Mouse (Mus musculus): ENCODE results near the gene Apol7a. TPM values are rescaled to one million over a fixed set of nuclear protein-coding genes. Genes with fewer than 3 reads are reported as not detected.

The Apol7a gene
- polyA plus RNA-seq, 1 experiment from 2014 or later, result not detected

DNA sequence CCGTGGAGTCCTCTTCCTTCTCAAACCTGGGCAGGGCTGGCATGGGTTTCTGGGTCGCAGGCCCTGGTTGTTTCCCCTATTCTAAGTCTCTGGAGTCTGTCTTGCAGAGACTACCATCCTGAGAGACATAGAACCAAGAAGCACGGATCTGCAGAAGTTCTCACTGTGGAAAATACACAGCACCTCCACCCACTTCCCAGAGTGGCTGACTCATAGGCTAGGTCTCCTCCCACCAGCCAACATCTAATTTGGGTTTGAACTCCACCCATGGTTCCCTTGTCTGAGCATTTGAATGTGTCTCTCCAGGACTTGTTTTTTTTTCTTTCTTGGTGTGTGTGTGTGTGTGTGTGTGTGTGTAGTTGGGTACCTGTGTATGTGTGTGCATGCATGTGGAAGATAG lies 34.9 kb downstream of the Apol7a start:
- Histone ChIP-seq H3K27ac (no peak overlapping the region), H3K79me2 (ENCODE audit: inconsistent target) (no peaks in the 10 kb centered on the region), H3K36me3 (ENCODE audit: inconsistent target) (no peaks in the 10 kb centered on the region), H3K4me3 (ENCODE audit: inconsistent target) (no peak overlapping the region)
- 38% methylated on average over 3 of the region's 3 CpGs for WGBS (ENCODE audit: missing documents)

DNA sequence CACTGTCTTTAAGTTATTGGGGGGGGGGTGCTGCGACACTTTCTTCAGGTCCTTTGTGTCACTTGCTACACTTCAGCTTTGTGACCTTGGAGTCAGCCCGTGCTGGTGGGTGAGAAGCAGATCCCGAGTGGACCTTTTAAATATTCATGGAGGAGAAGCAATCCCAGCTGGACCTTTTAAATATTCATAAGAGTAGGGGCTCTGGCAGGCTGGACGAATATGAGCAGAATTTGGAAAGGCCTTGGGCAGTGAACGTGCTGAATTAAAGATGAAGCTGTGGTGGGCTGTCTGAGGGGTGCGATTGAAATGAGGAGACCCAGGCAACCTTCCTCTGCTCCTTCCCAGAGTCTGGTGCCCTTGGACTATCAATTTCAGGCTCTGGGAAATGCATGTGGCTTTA lies 35.3 kb downstream of the Apol7a start:
- H3K36me3 ChIP-seq (ENCODE audit: inconsistent target), result no peaks in the 10 kb centered on the region
- 80% methylated on average over 6 of the region's 6 CpGs for WGBS (ENCODE audit: missing documents)

DNA sequence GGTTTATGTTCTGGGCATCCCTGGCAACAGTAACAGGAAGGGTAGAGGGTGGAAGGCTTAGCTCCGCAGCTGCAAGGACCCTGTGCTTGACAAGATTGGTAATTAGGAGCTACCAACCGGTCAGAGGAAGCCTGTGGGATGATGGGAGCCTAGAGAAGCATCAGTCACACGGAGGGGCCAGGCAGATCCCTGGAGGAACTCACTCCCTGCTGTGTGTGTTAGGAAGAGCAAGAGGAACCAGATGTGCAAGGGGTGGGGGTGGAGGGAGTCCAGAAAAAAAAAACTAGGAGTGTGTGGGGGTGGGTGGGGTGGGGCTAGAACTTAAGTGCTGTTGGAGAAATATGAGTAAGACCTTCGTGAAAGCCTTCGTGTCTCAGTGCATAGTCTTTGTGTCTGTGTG lies 36.0 kb downstream of the Apol7a start:
- H3K4me3 ChIP-seq (ENCODE audit: inconsistent target), result no peak overlapping the region
- WGBS (ENCODE audit: missing documents), result 36% methylated on average over 5 of the region's 5 CpGs

More for the DNA sequence above, 35.3 kb downstream of the Apol7a start:
- Histone ChIP-seq H3K4me3 (ENCODE audit: inconsistent target) (no peak overlapping the region), H3K27ac (no peak overlapping the region), H3K79me2 (ENCODE audit: inconsistent target) (no peaks in the 10 kb centered on the region)

DNA sequence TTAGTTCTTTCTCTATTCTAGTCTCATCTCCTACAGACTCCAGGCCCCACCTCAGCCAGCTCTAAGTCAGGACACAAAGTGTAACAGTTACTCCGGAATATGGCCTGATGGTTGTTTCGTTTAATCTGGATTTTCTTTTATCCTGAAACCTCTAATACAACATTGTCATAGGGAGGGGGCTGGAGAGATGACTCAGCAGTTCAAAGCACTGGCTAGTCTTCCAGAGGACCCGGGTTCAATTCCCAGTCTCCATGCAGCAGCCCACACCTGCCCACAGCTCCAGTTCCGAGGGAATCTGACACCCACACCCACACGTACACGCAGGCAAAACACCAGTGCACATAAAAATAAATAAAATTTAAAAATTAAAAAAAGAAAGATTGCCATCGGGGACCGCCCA lies 39.0 kb downstream of the Apol7a start:
- H3K79me2 ChIP-seq (ENCODE audit: inconsistent target), result no peaks in the 10 kb centered on the region
- WGBS (ENCODE audit: missing documents), result 90% methylated on average over 8 of the region's 8 CpGs
- H3K27ac ChIP-seq, result no peak overlapping the region
- H3K4me3 ChIP-seq (ENCODE audit: inconsistent target), result no peak overlapping the region
- no peaks in the 10 kb centered on the region for H3K36me3 ChIP-seq (ENCODE audit: inconsistent target)

More for the DNA sequence above, 36.0 kb downstream of the Apol7a start:
- H3K79me2 ChIP-seq (ENCODE audit: inconsistent target), result no peaks in the 10 kb centered on the region
- no peak overlapping the region for H3K27ac ChIP-seq
- no peaks in the 10 kb centered on the region for H3K36me3 ChIP-seq (ENCODE audit: inconsistent target)

DNA sequence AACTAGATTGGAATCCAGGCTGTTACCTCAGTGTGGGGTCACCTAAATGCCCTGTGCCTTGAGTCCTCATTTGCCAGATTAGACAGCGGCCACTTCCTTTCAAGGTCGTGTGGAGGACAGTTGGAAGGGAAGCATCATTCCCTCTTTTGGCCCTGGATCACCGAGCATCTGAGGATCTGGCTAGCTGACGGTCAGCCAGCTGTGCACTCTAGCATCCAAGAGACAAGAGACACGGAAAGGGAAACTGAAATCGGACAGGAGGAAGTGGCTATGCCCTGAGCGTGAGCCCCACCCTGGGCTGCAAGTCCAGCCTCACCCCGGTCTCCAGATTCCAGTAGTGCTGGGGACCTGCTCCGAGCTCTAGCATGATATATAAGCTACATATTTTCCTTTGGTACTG lies 39.4 kb downstream of the Apol7a start:
- no peak overlapping the region for H3K4me3 ChIP-seq (ENCODE audit: inconsistent target)
- H3K79me2 ChIP-seq (ENCODE audit: inconsistent target), result no peaks in the 10 kb centered on the region
- WGBS (ENCODE audit: missing documents), result 62% methylated on average over 9 of the region's 9 CpGs
- no peak overlapping the region for H3K27ac ChIP-seq
- H3K36me3 ChIP-seq (ENCODE audit: inconsistent target), result no peaks in the 10 kb centered on the region

DNA sequence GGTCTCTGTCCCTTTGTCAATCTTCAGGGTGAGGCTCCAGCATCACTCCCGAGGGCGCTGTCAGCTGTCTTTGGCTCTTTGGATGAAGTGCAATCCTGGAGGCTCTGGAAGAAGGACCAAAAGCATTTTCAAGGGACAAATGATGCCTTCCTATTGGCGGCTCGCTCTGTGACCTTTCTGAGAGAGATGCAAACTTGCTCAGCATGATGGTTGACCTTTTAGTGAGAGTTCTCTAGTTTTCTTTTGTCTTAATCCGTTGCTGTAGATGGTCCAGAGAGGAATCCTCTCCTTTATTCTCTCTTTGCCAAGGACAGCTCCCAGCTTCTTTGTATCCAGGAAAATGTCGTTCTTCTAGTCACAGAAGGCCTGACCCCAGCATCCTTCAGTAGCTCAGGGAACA lies 39.8 kb downstream of the Apol7a start:
- Histone ChIP-seq H3K27ac (no peak overlapping the region), H3K4me3 (ENCODE audit: inconsistent target) (no peak overlapping the region), H3K79me2 (ENCODE audit: inconsistent target) (no peaks in the 10 kb centered on the region), H3K36me3 (ENCODE audit: inconsistent target) (no peaks in the 10 kb centered on the region)
- WGBS (ENCODE audit: missing documents), result 57% methylated on average over 6 of the region's 6 CpGs

DNA sequence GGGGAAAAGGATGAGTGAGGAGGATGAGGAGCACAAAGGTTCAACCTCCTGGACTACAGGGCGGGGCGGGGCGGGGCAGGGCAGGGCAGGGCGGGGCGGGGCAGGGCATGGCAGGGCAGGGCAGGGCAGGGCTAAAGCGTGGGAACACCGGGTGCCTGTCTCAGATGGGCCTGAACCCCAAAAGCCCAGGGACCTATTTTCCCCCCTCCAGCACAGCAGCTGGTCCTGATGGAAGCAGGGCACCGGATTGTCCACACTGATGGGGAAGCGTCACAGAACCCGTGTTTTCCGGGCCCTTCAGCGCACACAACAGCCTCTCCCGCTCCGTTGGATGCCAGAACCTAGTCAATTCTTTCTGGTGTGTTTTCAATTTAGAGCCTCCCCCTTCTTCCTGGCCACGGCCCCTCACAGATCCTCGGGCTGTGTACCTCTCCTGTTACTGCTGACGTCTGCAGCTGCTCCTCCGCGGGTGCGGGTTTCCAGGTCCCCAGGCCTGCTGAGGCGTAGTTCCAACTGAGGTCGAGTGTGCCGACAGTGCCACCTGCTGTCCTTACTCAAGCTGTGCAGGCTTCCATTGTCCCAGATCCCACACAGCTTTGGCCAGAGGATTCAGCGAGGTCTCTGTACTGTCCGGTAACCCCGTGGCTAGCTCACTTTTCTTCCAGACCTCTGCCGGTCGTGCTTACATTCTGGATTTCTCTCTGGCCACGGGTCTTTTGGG lies 40.4 kb downstream of the Apol7a start:
- 20% methylated on average over 28 of the region's 29 CpGs for WGBS (ENCODE audit: missing documents)
- Histone ChIP-seq H3K36me3 (ENCODE audit: inconsistent target) (no peaks in the 10 kb centered on the region), H3K27ac (no peak overlapping the region), H3K79me2 (ENCODE audit: inconsistent target) (no peaks in the 10 kb centered on the region), H3K4me3 (ENCODE audit: inconsistent target) (no peak overlapping the region)

DNA sequence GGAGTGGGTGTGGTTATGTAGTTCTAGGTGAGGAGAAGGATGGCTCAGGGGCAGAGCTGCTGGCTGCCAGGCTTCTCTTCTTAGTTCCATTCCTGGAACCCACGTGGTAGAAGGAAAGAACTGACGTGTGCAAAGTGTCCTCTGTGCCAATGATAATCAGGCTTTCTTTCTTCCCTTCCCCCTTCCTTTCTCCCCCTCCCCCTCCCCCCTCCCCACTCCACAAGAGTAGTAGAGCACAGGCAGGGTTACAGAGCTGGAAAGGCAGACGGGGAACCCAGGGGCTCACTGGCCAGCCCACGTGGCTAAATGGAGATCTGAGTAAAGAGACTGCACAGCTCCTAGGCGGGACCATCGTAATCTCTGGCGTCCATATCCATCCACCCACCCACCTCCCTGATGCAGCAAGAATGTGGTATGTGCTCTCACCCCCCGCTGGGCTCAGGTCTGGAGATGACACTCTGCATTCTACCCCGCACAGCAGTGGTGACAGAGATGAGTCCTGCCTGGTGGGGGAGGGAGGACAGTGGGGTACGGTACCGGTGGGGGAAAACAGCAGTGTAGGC lies 42.6 kb downstream of the Apol7a start:
- Histone ChIP-seq H3K27ac (no peak overlapping the region), H3K4me3 (ENCODE audit: inconsistent target) (no peak overlapping the region), H3K79me2 (ENCODE audit: inconsistent target) (no peaks in the 10 kb centered on the region), H3K36me3 (ENCODE audit: inconsistent target) (no peaks in the 10 kb centered on the region)
- WGBS (ENCODE audit: missing documents), result 44% methylated on average over 9 of the region's 11 CpGs

DNA sequence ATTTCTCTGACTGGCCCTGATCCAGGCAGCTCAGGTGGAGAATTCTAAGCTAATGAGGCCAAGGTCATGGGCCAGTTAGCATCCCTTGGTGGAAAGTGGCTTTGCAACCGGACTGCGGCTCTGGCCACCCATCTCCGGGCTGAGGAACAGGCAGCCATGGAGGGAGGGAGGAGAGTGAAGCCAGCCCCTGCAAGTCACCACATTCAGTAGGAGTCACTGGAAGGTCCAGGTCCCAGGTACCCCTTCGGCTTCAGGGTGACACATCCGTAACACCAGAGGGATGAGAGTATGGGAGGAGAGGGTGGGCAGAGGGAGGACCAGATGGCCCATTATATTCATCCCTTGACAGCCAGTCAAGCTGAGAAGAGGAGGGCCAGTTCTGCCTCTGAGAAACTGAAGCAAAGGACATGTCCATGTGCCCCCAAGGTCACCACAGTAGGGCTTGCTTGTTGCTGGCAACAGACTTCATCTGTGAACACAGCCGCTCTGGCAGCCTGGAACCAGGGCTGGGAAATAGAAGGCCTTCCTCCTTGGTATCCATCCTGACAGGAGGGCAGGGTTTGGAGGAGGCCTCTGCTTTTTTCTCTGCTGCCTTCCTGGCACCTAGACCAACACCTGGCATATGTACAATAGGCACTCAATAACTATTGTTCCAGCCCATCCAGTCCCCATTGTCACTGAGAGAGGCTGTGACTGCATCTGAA lies 43.9 kb downstream of the Apol7a start:
- H3K36me3 ChIP-seq (ENCODE audit: inconsistent target), result no peaks in the 10 kb centered on the region
- H3K4me3 ChIP-seq (ENCODE audit: inconsistent target), result no peak overlapping the region
- H3K79me2 ChIP-seq (ENCODE audit: inconsistent target), result no peaks in the 10 kb centered on the region
- WGBS (ENCODE audit: missing documents), result 97% methylated on average over 6 of the region's 6 CpGs
- H3K27ac ChIP-seq, result no peak overlapping the region

DNA sequence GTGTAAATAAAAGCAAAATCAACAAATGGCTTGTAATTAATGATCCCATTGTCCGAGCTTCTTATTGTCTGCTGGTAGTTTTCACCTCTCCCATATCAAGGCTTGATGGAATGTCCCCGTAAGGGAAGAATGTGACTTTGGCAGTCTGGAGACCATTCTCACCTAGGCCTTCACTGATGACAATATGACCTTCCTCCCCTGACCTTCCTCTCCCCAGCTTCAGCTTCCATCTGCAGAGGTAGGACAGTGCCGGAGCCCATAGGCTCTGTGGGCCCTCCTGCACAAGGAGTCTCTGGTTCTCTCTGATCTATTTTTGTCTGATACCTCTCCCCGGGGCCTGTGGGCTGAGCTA lies 44.4 kb downstream of the Apol7a start:
- H3K36me3 ChIP-seq (ENCODE audit: inconsistent target), result no peaks in the 10 kb centered on the region
- 87% methylated on average over 4 of the region's 4 CpGs for WGBS (ENCODE audit: missing documents)
- no peak overlapping the region for H3K27ac ChIP-seq
- H3K79me2 ChIP-seq (ENCODE audit: inconsistent target), result no peaks in the 10 kb centered on the region
- no peak overlapping the region for H3K4me3 ChIP-seq (ENCODE audit: inconsistent target)

DNA sequence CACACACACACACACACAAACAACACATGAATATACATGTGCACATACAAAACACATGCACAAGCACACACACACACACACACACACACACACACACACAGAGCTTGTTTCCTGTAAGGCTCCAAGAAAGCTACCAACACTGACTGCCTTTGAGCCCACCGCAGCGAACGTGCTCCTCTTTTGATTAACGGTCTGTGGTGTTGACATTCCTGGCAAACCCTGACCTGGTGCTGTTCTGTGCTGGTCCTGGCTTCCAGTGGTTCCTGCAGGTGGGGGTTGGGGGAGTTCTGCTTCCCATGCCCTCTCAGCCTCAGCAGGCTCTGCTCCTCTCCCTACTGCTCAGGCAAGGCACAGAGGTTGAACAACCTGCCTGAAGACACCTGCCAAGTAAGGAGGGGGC lies 45.1 kb downstream of the Apol7a start:
- Histone ChIP-seq H3K27ac (no peak overlapping the region), H3K36me3 (ENCODE audit: inconsistent target) (no peaks in the 10 kb centered on the region), H3K79me2 (ENCODE audit: inconsistent target) (no peaks in the 10 kb centered on the region), H3K4me3 (ENCODE audit: inconsistent target) (no peak overlapping the region)
- WGBS (ENCODE audit: missing documents), result 14% methylated on average over 4 of the region's 4 CpGs

DNA sequence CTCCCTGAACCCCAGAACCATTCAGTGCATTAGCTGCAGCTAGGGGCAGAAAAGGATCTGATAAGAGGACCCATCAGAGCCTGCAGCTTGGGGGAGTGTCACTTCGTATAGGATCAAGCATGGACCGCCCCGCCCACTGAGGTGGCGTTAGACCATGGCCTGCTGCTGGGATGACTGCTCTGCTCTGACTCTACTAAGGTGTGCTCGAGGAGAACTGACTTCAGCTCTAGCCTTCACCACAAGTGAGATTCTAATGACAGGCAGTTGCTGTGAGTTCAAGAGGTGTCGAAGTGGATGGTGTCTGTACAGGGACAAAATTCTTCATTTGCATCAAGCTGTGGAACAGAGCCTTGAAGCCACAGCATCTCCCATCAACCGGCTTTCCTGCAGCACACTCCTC lies 46.0 kb downstream of the Apol7a start:
- Histone ChIP-seq H3K4me3 (ENCODE audit: inconsistent target) (no peak overlapping the region), H3K27ac (no peak overlapping the region), H3K79me2 (ENCODE audit: inconsistent target) (no peaks in the 10 kb centered on the region), H3K36me3 (ENCODE audit: inconsistent target) (no peaks in the 10 kb centered on the region)
- WGBS (ENCODE audit: missing documents), result 83% methylated on average over 7 of the region's 7 CpGs

DNA sequence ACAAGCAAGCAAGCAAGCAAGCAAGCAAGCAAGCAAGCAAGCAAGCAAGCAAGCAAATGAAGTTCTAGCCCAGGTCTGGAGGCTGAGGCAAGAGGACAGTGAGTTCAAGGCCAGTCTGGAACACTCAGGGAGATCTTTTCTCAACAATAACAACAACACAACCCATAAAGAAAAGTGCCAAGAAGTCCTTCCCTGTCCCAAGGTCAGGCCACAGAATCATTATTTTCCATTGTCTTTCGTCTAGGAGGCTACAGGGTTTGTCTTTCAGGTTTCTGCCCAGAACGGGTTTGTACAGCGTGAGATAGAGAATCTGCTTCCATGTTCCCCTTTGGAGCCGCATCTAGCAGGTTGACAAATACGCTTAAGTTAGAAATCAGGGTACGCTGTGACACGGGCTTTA lies 48.8 kb downstream of the Apol7a start:
- H3K27ac ChIP-seq, result no peak overlapping the region
- no peaks in the 10 kb centered on the region for H3K79me2 ChIP-seq (ENCODE audit: inconsistent target)
- 91% methylated on average over 7 of the region's 7 CpGs for WGBS (ENCODE audit: missing documents)
- no peak overlapping the region for H3K4me3 ChIP-seq (ENCODE audit: inconsistent target)
- no peaks in the 10 kb centered on the region for H3K36me3 ChIP-seq (ENCODE audit: inconsistent target)

DNA sequence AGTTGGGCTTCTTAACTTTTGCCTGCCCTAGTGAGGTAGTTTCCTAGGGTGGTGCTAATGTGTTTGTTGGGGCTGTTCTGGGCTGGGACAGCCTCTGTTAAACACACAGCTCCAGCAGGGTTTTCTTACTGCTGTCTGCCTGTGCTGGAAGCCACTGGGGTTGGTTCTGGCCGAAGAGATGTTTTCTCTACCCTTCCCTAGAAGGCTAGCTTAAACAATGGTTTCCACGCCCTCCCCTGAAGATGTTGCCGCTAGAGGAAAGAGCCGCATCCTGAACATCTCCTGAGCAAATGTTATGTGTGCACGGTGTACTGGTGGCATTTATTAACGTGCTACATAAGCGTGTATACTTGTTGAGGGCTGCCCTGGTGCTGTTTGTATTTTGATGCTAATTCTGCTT lies 50.8 kb downstream of the Apol7a start:
- Histone ChIP-seq H3K36me3 (ENCODE audit: inconsistent target) (no peaks in the 10 kb centered on the region), H3K27ac (no peak overlapping the region)
- 77% methylated on average over 7 of the region's 7 CpGs for WGBS (ENCODE audit: missing documents)

More for the DNA sequence above, 50.8 kb downstream of the Apol7a start:
- H3K4me3 ChIP-seq (ENCODE audit: inconsistent target), result no peak overlapping the region
- H3K79me2 ChIP-seq (ENCODE audit: inconsistent target), result no peaks in the 10 kb centered on the region
